Mouse (Mus musculus): ENCODE results near the gene Wdr70.
A peak's percentile ranks its signal among the peaks of the same experiment; 100 is the strongest.

Wdr70 gene

GRCm38 (mm10) chr15:8027503-8027902, 71.5 kb downstream of the Wdr70 start:
- DNase-seq: no peak

DNA sequence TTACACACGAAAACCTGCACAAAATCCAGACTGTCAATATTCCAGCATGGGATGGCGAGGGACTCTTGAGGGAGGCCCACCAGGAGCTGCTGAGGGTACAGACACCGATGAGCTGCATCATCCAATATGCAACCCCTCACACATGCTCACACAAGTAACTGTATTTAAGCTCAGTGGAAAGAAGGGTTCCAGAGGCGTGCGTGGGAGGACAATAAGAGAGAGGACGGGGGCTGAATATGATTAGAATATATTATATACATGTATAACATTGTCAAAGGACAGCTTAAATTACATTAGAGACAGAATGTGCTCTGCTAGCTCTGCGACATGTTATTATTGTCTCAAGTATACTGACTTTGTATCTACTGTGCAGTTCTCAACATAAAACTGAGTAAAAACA, 87.6 kb downstream of the Wdr70 start:
- DNase-seq: no peak

DNA sequence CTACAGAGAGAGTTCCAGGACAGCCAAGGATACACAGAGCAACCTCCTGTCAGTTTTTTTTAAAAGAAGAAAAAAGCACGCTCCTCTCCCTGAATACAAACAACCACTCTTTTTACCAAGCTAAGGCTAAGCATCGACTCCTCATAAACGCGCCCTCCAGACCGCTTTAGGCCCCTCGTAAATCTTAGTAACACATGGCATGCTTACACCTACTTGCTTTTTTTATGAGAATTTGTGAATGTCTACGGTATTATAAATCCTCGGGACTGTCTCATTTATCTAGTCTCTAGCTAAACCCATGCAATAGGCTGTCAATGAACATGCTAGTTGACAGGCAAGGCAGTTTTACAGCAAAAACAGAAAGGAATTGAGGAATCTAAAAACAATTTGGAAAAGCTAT, 91.6 kb downstream of the Wdr70 start:
- no peak for DNase-seq

GRCm38 (mm10) chr15:8006056-8006455, 93.0 kb downstream of the Wdr70 start:
- no peak for DNase-seq

DNA sequence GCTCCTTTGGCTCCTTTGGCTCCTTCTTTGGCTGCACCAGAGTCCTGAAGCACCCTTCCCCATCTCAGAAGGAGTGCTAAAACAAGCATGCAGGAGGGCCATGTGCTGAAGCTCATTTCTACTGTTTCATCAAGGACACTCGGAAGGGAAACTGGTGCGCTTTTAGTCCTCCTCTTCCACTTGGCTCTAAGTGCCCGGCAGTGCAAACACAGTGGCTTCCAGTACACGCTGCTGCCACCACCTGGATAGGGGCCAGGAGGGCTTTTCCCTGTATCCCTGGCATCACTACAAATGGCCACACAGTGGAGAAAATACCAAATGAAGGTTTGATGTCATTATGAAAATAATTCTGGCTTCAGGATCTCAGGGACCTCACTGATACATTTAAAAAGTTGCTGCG, 93.5 kb downstream of the Wdr70 start:
- no peak for DNase-seq

DNA sequence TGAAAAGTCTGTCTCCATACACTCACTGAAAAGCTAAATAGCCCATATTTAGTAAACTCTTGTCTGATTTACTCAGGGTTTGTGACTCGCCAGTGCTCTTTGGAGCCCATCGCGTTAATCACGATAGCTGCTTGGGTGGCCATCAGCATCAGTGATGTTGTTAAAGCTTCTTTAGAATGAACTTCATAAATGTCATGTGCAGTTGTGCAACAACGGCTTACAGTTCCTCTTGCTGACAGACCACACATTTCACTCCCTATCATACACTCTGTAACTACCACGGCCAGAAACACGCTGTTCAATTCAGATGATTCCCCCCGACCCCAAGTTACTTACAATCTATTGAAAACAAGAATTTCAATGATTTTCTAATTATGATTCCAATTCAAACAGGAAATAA, 95.2 kb downstream of the Wdr70 start:
- no peak for DNase-seq

GRCm38 (mm10) chr15:7998843-7999546, 100.0 kb downstream of the Wdr70 start:
- DNase-seq: peak; percentile 61

GRCm38 (mm10) chr15:7998095-7998494, 100.9 kb downstream of the Wdr70 start:
- DNase-seq: no peak

DNA sequence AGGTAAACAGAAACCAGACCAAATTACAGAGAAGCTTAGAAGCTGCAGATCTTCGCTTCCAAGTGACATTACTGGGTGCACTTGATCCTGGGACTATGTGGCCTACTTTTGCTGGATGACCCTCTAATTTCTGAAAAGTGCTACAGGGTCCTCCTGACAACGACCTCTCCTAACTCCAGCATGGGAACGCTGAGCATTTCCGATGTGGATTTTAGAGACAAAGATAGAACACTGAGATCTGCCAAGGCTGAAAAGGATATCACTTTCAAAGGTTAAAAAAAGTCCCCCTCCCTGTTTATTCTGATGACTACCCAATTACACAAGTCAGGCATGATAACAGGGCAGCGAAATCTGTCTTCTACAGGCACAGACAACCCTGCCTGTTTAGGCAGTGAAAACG, 105.3 kb downstream of the Wdr70 start:
- no peak for DNase-seq

DNA sequence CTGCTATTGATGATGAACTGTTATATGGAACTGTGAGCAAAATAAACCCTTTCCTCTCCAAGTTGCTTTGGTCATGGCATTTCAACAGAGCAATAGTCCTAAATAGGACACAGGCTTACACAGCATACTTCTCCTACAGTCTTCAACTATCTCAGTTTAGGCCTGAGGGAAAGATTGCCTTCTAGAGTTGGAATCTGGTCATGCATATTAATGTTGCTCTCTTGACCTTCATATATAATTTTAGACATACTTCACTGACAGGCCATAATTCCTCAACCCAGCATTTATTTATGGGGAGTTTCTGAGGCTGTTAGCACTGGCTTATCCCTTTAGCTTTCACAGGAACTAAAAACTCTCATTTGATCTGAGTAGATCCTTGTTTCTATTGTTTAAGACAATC, 108.9 kb downstream of the Wdr70 start:
- no peak for DNase-seq

- no peak for DNase-seq
These were observed 111.6 kb downstream of the Wdr70 start for GRCm38 (mm10) chr15:7987374-7987773.

GRCm38 (mm10) chr15:7986274-7986673, 112.7 kb downstream of the Wdr70 start:
- DNase-seq: no peak

GRCm38 (mm10) chr15:7978640-7979039, 120.4 kb downstream of the Wdr70 start:
- no peak for DNase-seq

DNA sequence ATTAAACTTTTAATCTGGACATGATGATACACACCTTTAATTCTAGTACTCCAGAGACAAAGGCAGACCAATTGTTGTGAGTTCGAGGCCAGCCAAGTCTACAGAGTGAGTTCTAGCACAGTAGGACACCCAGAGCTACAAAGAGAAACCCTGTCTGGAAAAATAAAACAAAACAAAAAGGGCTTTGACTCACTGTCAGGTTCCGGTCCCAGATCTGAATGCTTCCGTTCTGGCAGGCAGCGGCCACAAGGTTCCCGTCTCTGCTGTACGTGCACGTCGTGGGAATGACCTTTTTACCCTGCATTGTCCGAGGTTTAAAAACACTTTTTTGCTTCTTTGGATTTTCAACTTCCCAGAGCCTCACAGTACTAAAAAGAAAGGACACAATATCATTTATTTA, 122.2 kb downstream of the Wdr70 start:
- DNase-seq: no peak

GRCm38 (mm10) chr15:7974368-7974767, 124.6 kb downstream of the Wdr70 start:
- DNase-seq: peak; percentile 24

- DNase-seq: no peak
These were observed 126.5 kb downstream of the Wdr70 start for GRCm38 (mm10) chr15:7972528-7972927.

DNA sequence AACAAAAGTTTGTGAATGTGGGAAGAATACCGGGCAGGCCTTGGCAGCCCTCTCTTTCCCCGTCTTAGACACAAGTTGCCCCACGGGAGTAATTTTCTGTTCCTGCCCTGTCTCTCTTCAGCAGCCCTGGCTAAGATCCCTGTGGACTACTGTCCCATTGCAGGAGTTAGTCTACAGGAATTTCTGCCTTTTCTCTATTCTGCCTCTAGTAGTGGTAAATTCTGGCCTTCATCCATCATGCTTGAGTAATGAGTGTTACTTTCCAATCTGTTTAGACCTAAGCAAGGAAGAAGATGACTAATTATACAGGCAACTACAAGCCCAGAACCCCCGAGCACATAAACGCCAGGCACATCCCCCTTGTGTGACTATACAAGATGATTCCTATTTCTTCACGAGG, 136.2 kb downstream of the Wdr70 start:
- DNase-seq: no peak

GRCm38 (mm10) chr15:7961489-7961888, 137.5 kb downstream of the Wdr70 start:
- no peak for DNase-seq

- DNase-seq: no peak
These were observed 142.1 kb downstream of the Wdr70 start for GRCm38 (mm10) chr15:7956899-7957298.

DNA sequence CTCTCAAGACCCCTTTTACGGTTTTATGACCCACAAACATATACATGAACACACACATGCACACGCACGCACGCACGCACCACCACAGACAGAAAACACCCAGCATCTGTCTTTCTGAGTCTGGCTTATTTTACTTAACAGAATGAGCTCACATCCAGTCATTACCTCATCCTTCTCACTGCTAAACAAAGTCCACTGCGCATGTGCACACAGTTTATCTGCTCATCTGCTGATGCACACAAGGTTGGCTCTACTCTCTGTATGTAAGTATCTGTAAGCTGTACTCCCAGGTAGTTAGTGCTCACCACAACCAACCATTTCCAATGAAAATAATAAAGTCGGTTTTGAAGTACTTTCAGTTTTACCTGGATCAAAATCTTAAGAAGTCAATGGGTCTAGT, 148.4 kb downstream of the Wdr70 start:
- no peak for DNase-seq

DNA sequence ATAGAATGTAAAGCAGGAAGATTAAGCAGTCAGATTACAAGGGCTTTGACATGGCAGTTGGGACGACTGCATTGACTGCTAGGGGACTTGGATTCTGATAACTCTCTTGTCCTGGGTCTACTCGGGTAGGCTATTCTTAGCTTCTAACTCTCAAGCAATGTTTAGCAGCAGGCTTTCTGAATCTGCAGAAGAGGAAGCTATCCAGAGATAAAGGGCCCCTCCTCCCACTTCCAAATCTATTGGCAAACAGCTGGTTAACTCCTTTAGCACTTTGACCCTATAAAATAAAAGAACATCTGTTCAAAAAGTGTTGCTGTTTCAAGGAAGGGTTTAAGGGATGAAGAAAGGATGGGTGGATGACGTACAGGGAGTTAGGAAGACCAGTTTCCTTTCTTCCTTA, 157.3 kb downstream of the Wdr70 start:
- no peak for DNase-seq

DNA sequence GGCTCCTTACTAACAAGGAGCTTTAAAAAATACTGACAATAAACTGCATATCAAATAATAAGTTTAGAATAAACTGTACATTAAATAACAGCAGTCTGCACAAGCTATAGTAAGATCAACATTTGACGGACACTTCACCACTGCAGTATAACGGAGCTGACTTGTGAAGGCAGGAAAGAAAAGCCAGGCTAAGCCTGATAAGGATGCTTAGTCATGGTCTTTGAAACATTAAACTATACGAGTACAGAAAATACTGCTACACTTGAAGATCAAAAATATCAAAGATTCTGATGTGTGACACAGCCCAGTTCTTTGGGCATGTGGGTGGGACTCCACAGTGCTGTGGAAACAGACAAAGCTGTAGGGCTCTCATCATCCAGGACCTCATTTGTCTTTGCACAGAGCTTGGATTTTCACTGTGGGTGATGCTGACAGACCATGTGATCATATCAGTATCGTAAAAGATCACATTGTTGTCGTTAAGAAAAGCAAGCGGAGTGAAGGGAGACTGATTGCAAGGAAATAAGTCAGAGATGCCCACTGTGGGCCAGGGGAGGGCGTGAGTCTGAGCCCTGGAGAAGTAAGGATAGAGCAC, 163.3 kb downstream of the Wdr70 start:
- no peak for DNase-seq

- DNase-seq: no peak
These were observed 164.4 kb downstream of the Wdr70 start for GRCm38 (mm10) chr15:7934580-7934979.

GRCm38 (mm10) chr15:7934105-7934504, 164.9 kb downstream of the Wdr70 start:
- DNase-seq: no peak

GRCm38 (mm10) chr15:7931605-7932008, 167.4 kb downstream of the Wdr70 start:
- peak; percentile 21 for DNase-seq
